Mouse (Mus musculus) E14TG2a.4 (cell line): ENCODE measurements around the gene Nphs1.

Source experiments
- CTCF ChIP-seq: conservative IDR thresholded peaks from 2 replicates; pipeline ENCODE4 v1.5.1; 2014; ENCODE audit warnings: low read length
- NANOG ChIP-seq: IDR thresholded peaks from 2 replicates; pipeline ENCODE4 v1.6.1; 2014; ENCODE audit warnings: borderline replicate concordance, low read length, mixed read lengths
- POU5F1 ChIP-seq: IDR thresholded peaks from 2 replicates; pipeline ENCODE4 v1.6.1; 2014; ENCODE audit warnings: low read length, borderline replicate concordance

- TF ChIP-seq CTCF (no peak), POU5F1 (no peak), NANOG (no peak)
Observed at GRCm38 (mm10) chr7:30454259-30454658, 3.9 kb upstream of the Nphs1 start.
